Mouse (Mus musculus) liver, embryonic 14.5 days (tissue): ENCODE measurements around the gene Cacnb4. TPM values are rescaled to one million over a fixed set of nuclear protein-coding genes. Genes with fewer than 3 reads are reported as not detected.
A peak's percentile ranks its signal among the peaks of the same experiment; 100 is the strongest.

Experiments
- ATAC-seq: fragments of 200-750 bp; cut with Nextera tagmentation; 2 replicates; pipeline ENCODE4 v1.8.0; 2017; ENCODE audit warnings: moderate number of reproducible peaks, mild to moderate bottlenecking, moderate library complexity; ENCODE audit not compliant: insufficient read depth
- DNase-seq, 3 experiments: peaks; one replicate each; pipeline ENCODE4 v3.0.0-alpha.2; 2012 to 2013; ENCODE audit warnings: low read depth in 3 of 3, low spot score in 3 of 3
- H3K27ac ChIP-seq: fragments of 300-500 bp; sonication (generic); 2 replicates; pipeline ENCODE4 v1.5.1; 2014; ENCODE audit warnings: moderate library complexity, mild to moderate bottlenecking, control low read depth, inconsistent platforms
- H3K27me3 ChIP-seq: fragments of 300-500 bp; sonication (generic); 2 replicates; pipeline ENCODE4 v1.6.1; 2014; ENCODE audit warnings: mild to moderate bottlenecking, low read length, moderate library complexity; ENCODE audit not compliant: control insufficient read depth, insufficient read depth
- H3K36me3 ChIP-seq: fragments of 300-500 bp; sonication (generic); replicated peaks from 2 replicates; pipeline ENCODE4 v1.6.1; 2014; ENCODE audit warnings: low read depth; ENCODE audit not compliant: control insufficient read depth, insufficient read depth
- H3K4me1 ChIP-seq, 2 experiments: fragments of 200-500 bp in 1 of 2; fragments of 300-500 bp in 1 of 2; sonication (generic) in 1 of 2; replicated peaks; 2 replicates each; pipeline ENCODE4 v1.6.1; 2012 to 2014; ENCODE audit warnings: antibody characterized with exemption in 1 of 2, inconsistent platforms in 1 of 2, low read length in 1 of 2; ENCODE audit not compliant: control insufficient read depth in 2 of 2, insufficient read depth in 2 of 2
- H3K4me2 ChIP-seq: fragments of 300-500 bp; sonication (generic); 2 replicates; pipeline ENCODE4 v1.6.1; 2014; ENCODE audit warnings: low read depth, mild to moderate bottlenecking, control low read depth, moderate library complexity
- H3K4me3 ChIP-seq, 2 experiments: fragments of 200-500 bp in 1 of 2; fragments of 300-500 bp in 1 of 2; sonication (generic) in 1 of 2; 2 replicates each; pipeline ENCODE4 v1.5.1; 2012 to 2014; ENCODE audit warnings: low read depth in 2 of 2, low read length in 2 of 2, mild to moderate bottlenecking in 2 of 2, control low read depth in 1 of 2, inconsistent platforms in 1 of 2, moderate library complexity in 1 of 2; ENCODE audit not compliant: insufficient read depth in 1 of 2
- H3K9ac ChIP-seq: fragments of 300-500 bp; sonication (generic); replicated peaks from 2 replicates; pipeline ENCODE4 v1.6.1; 2014; ENCODE audit warnings: mild to moderate bottlenecking, control low read depth, moderate library complexity
- H3K9me3 ChIP-seq: fragments of 300-500 bp; sonication (generic); 2 replicates; pipeline ENCODE4 v1.6.1; 2016; ENCODE audit warnings: low read length, mixed read lengths; ENCODE audit not compliant: control insufficient read depth
- CTCF ChIP-seq: IDR thresholded peaks from 2 replicates; pipeline ENCODE4 v1.5.1; 2016; ENCODE audit warnings: antibody characterized with exemption, low read depth, control low read depth
- EP300 ChIP-seq: IDR thresholded peaks from 2 replicates; pipeline ENCODE4 v1.6.1; 2016; ENCODE audit warnings: antibody characterized with exemption, low read depth
- WGBS: fragments of 180-500 bp; shearing (Covaris S2); extraction: QIAGEN DNeasy Blood & Tissue Kit; methylation state at CpG from one replicate; pipeline ENCODE4 v1.1.7; 2014; ENCODE audit not compliant: insufficient replicate concordance; 5-methylcytosine and 5-hydroxymethylcytosine counted together
- polyA plus RNA-seq, 2 experiments: library from polyadenylated mRNA; depleted of rRNA in 1 of 2; stranded (reverse) in 1 of 2; unstranded in 1 of 2; fragments of >200 nt; fragmentation: Nextera tagmentation in 1 of 2; extraction: Ambion mirVana in 1 of 2; gene quantifications; 2 replicates each; pipeline versions ENCODE4 v1.2.1 to v1.2.3; 2012 to 2014

Cacnb4 gene
- polyA plus RNA-seq, 2 experiments = 0.06 to 0.19 TPM

DNA sequence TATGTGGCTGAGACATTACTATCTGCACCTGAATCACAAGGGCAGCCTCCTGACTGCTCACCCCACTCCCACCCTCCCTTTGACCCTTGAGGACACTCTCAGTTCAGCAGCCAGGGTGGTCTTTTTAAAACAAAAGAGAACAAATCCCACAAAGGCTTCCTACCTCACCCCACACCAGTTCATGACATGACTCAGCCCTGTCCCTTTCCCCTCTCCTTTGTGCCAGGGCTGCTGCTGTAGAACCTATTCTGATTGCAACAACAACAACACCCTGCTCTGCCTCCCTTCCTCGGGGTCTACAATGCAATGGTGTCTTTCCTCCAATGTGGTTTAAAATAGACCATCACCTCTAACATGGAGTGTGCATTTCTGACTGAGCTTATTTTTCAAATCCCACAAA lies 67.1 kb downstream of the Cacnb4 start:
- Histone ChIP-seq H3K36me3 (no peaks in the 10 kb centered on the region), H3K27me3 (no peaks in the 10 kb centered on the region), H3K4me3 (no peak overlapping the region), H3K27ac (no peak overlapping the region), H3K4me1 (peaks cover 0 to 8% of the 10 kb centered on the region in 2 experiments; a peak in 2 of 4 replicates), H3K4me2 (no peak overlapping the region), H3K9me3 (no peaks in the 10 kb centered on the region), H3K9ac (no peak overlapping the region)
- no peak for TF ChIP-seq CTCF
- no peak for TF ChIP-seq EP300
- DNase-seq = no peak
- ATAC-seq = no peak
- WGBS = 26% methylated on average over 1 of the region's 1 CpGs

GRCm38 (mm10) chr2:52607857-52608485 lies 68.7 kb downstream of the Cacnb4 start:
- no peaks in the 10 kb centered on the region for H3K27me3 ChIP-seq
- H3K27ac ChIP-seq = no peak overlapping the region
- no peak for ATAC-seq
- no peak overlapping the region for H3K9ac ChIP-seq
- H3K4me1 ChIP-seq = peaks cover 0 to 9% of the 10 kb centered on the region in 2 experiments; a peak in 3 of 4 replicates
- H3K36me3 ChIP-seq = no peaks in the 10 kb centered on the region
- no peaks in the 10 kb centered on the region for H3K9me3 ChIP-seq
- no peak for DNase-seq
- H3K4me3 ChIP-seq = no peak overlapping the region
- no peak for TF ChIP-seq CTCF
- TF ChIP-seq EP300 = no peak
- 57% methylated on average over 5 of the region's 5 CpGs for whole genome bisulfite sequencing
- no peak overlapping the region for H3K4me2 ChIP-seq

DNA sequence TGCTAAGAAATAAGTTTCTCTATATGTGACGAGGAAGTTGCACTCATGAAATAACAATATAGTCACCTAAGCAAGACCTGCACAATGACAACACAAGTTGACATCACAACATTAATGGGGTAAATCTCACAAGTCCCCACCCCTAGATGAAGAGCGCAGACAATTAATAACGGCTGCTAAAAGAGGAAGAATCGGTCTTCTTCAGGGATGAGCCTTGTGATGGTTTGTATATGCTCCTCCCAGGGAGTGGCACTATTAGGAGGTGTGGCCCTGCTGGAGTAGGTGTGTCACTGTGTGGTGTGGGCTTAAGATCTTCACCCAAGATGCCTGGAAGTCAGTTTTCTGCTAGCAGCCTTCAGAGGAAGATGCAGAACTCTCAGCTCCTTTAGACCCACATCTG lies 70.3 kb downstream of the Cacnb4 start:
- no peak for TF ChIP-seq CTCF
- Histone ChIP-seq H3K4me1 (peaks cover 0 to 13% of the 10 kb centered on the region in 2 experiments; a peak in 3 of 4 replicates), H3K4me2 (no peak overlapping the region), H3K9me3 (no peaks in the 10 kb centered on the region), H3K27me3 (no peaks in the 10 kb centered on the region), H3K36me3 (no peaks in the 10 kb centered on the region), H3K27ac (no peak overlapping the region), H3K9ac (no peak overlapping the region), H3K4me3 (no peak overlapping the region)
- whole genome bisulfite sequencing = 67% methylated on average over 4 of the region's 4 CpGs
- ATAC-seq = no peak
- DNase-seq = no peak

DNA sequence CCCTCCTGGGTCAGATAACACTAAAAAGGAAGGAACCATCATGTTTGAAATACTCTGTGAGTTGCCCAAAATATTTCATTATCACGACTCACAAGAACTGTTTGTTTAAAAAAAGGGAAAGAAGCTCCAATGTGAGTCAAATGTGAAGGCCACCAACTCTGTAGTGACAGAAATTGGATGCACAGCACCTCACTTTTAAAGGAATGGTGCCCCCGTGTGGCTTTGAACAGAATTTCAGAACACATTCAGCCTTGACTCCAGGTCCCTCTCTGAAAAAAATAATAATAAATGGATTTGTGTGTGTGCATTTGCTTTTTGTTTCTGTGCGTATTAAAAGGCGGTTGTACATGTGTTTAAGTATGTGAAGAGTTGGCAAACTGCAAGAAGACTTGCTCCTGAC lies 71.3 kb downstream of the Cacnb4 start:
- Histone ChIP-seq H3K4me2 (no peak overlapping the region), H3K36me3 (no peaks in the 10 kb centered on the region), H3K4me3 (no peak overlapping the region), H3K27ac (no peak overlapping the region), H3K9ac (no peak overlapping the region), H3K27me3 (no peaks in the 10 kb centered on the region), H3K9me3 (no peaks in the 10 kb centered on the region), H3K4me1 (peaks cover 0 to 13% of the 10 kb centered on the region in 2 experiments; a peak in 3 of 4 replicates)
- DNase-seq (no peak), ATAC-seq (no peak; the same call in 1 of the 2 replicates)
- peak; percentile 56 for TF ChIP-seq CTCF
- no peak for TF ChIP-seq EP300
- WGBS = 8% methylated on average over 4 of the region's 4 CpGs

DNA sequence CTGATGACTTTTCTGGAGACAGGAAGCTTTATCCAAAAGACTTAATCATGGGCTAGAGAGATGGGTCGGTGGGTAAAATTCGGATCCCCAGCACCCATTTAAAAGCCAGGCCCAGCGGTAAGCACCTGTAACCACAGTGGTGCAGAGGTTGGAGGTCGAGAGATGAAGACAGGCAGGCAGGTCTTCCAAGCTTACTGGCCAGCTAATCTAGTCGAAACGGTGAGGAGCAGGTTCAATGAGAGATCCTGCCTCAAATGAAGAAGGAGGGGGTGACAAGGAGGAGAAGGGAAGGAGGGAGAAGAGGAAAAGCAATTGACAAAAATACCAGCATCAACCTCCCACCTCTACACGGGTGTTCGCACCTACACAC lies 72.0 kb downstream of the Cacnb4 start:
- no peak for TF ChIP-seq EP300
- TF ChIP-seq CTCF = no peak

More for the DNA sequence above, 72.0 kb downstream of the Cacnb4 start:
- DNase-seq (no peak), ATAC-seq (no peak)
- Histone ChIP-seq H3K27ac (no peak overlapping the region), H3K4me1 (peaks cover 0 to 13% of the 10 kb centered on the region in 2 experiments; a peak in 3 of 4 replicates), H3K9ac (no peak overlapping the region), H3K4me3 (no peak overlapping the region), H3K36me3 (no peaks in the 10 kb centered on the region), H3K27me3 (no peaks in the 10 kb centered on the region), H3K9me3 (no peaks in the 10 kb centered on the region), H3K4me2 (no peak overlapping the region)
- 67% methylated on average over 8 of the region's 8 CpGs for WGBS
